Mouse (Mus musculus): ENCODE results near the gene Rbm28. TPM values are rescaled to one million over a fixed set of nuclear protein-coding genes. Genes with fewer than 3 reads are reported as not detected.

The Rbm28 gene
- polyA plus RNA-seq, 1 experiment from 2014 or later = 46.9 TPM

- Histone ChIP-seq H3K4me3 (no peak overlapping the region), H3K9me3 (no peaks in the 10 kb centered on the region), H3K36me3 (replicated peaks) (peaks cover 16% of the 10 kb centered on the region; the same call in 1 of the 2 replicates), H3K4me1 (peaks cover 13% of the 10 kb centered on the region), H3K9ac (no peak overlapping the region), H3K27me3 (replicated peaks) (0 out of 2 replicates have a peak, but pooled peaks cover 3% of the 10 kb centered on the region), H3K4me2 (no peak overlapping the region), H3K27ac (no peak overlapping the region)
- WGBS = 92% methylated on average over 13 of the region's 13 CpGs
- ATAC-seq (replicated peaks) = no peak
Measured at GRCm38 (mm10) chr6:29203096-29203495, 38.3 kb upstream of the Rbm28 start.

GRCm38 (mm10) chr6:29201988-29202387 lies 37.2 kb upstream of the Rbm28 start:
- 83% methylated on average over 8 of the region's 8 CpGs for WGBS
- Histone ChIP-seq H3K9me3 (no peaks in the 10 kb centered on the region), H3K9ac (no peak overlapping the region), H3K4me3 (no peak overlapping the region), H3K4me2 (no peak overlapping the region), H3K27me3 (replicated peaks) (0 out of 2 replicates have a peak, but pooled peaks cover 3% of the 10 kb centered on the region), H3K4me1 (peaks cover 18% of the 10 kb centered on the region), H3K36me3 (replicated peaks) (peaks cover 16% of the 10 kb centered on the region; the same call in 1 of the 2 replicates), H3K27ac (no peak overlapping the region)
- ATAC-seq (replicated peaks) = no peak

- ATAC-seq (replicated peaks) = no peak
- 96% methylated on average over 5 of the region's 5 CpGs for WGBS
- H3K9me3 ChIP-seq = no peaks in the 10 kb centered on the region
- H3K4me3 ChIP-seq = no peak overlapping the region
- peaks cover 16% of the 10 kb centered on the region; the same call in 1 of the 2 replicates for H3K36me3 ChIP-seq (replicated peaks)
- H3K27ac ChIP-seq = no peak overlapping the region
- 0 out of 2 replicates have a peak, but pooled peaks cover 3% of the 10 kb centered on the region for H3K27me3 ChIP-seq (replicated peaks)
- peaks cover 18% of the 10 kb centered on the region for H3K4me1 ChIP-seq
- no peak overlapping the region for H3K9ac ChIP-seq
- H3K4me2 ChIP-seq = no peak overlapping the region
Measured at GRCm38 (mm10) chr6:29201341-29201740, 36.5 kb upstream of the Rbm28 start.

GRCm38 (mm10) chr6:29200496-29200895 lies 35.7 kb upstream of the Rbm28 start:
- WGBS = 54% methylated on average over 3 of the region's 3 CpGs
- Histone ChIP-seq H3K9ac (no peak overlapping the region), H3K27ac (no peak overlapping the region), H3K27me3 (replicated peaks) (0 out of 2 replicates have a peak, but pooled peaks cover 3% of the 10 kb centered on the region), H3K9me3 (no peaks in the 10 kb centered on the region), H3K4me1 (peaks cover 18% of the 10 kb centered on the region), H3K36me3 (replicated peaks) (0 out of 2 replicates have a peak, but pooled peaks cover 10% of the 10 kb centered on the region), H3K4me2 (no peak overlapping the region), H3K4me3 (no peak overlapping the region)
- no peak for ATAC-seq (replicated peaks)

GRCm38 (mm10) chr6:29199223-29199855 lies 34.5 kb upstream of the Rbm28 start:
- Histone ChIP-seq H3K4me2 (peak overlapping the region; percentile 57), H3K27ac (no peak overlapping the region), H3K4me3 (peak overlapping the region; percentile 32), H3K9me3 (no peaks in the 10 kb centered on the region), H3K27me3 (replicated peaks) (0 out of 2 replicates have a peak, but pooled peaks cover 3% of the 10 kb centered on the region), H3K4me1 (peaks cover 18% of the 10 kb centered on the region), H3K9ac (peak overlapping the region; percentile 31), H3K36me3 (replicated peaks) (0 out of 2 replicates have a peak, but pooled peaks cover 10% of the 10 kb centered on the region)
- WGBS = 40% methylated on average over 8 of the region's 8 CpGs
- no peak for ATAC-seq (replicated peaks)

- Histone ChIP-seq H3K4me2 (peak overlapping the region; percentile 57), H3K9ac (peak overlapping the region; percentile 31), H3K4me1 (peaks cover 18% of the 10 kb centered on the region), H3K36me3 (replicated peaks) (0 out of 2 replicates have a peak, but pooled peaks cover 8% of the 10 kb centered on the region), H3K27me3 (replicated peaks) (0 out of 2 replicates have a peak, but pooled peaks cover 3% of the 10 kb centered on the region), H3K27ac (peak overlapping the region; percentile 76; the same call in 1 of the 2 replicates), H3K4me3 (peak overlapping the region; percentile 32), H3K9me3 (no peaks in the 10 kb centered on the region)
- WGBS = 7% methylated on average over 25 of the region's 25 CpGs
- peak; percentile 89 for ATAC-seq (replicated peaks)
Measured at GRCm38 (mm10) chr6:29198309-29199222, 33.8 kb upstream of the Rbm28 start.

GRCm38 (mm10) chr6:29195846-29196698 lies 31.3 kb upstream of the Rbm28 start:
- Histone ChIP-seq H3K9ac (no peak overlapping the region), H3K36me3 (replicated peaks) (0 out of 2 replicates have a peak, but pooled peaks cover 4% of the 10 kb centered on the region), H3K9me3 (no peaks in the 10 kb centered on the region), H3K27ac (no peak overlapping the region), H3K4me2 (no peak overlapping the region), H3K4me1 (peaks cover 18% of the 10 kb centered on the region), H3K27me3 (replicated peaks) (0 out of 2 replicates have a peak, but pooled peaks cover 3% of the 10 kb centered on the region), H3K4me3 (no peak overlapping the region)
- no peak for ATAC-seq (replicated peaks)
- 79% methylated on average over 5 of the region's 5 CpGs for WGBS

- H3K9ac ChIP-seq = no peak overlapping the region
- no peak overlapping the region for H3K4me2 ChIP-seq
- no peak overlapping the region for H3K4me3 ChIP-seq
- no peaks in the 10 kb centered on the region for H3K9me3 ChIP-seq
- H3K27me3 ChIP-seq (replicated peaks) = 0 out of 2 replicates have a peak, but pooled peaks cover 3% of the 10 kb centered on the region
- H3K4me1 ChIP-seq = peaks cover 18% of the 10 kb centered on the region
- 81% methylated on average over 5 of the region's 5 CpGs for WGBS
- H3K36me3 ChIP-seq (replicated peaks) = no peaks in the 10 kb centered on the region
- no peak overlapping the region for H3K27ac ChIP-seq
- no peak for ATAC-seq (replicated peaks)
Measured at GRCm38 (mm10) chr6:29195146-29195545, 30.3 kb upstream of the Rbm28 start.

- Histone ChIP-seq H3K4me2 (no peak overlapping the region), H3K9me3 (no peaks in the 10 kb centered on the region), H3K4me1 (peaks cover 14% of the 10 kb centered on the region), H3K36me3 (replicated peaks) (no peaks in the 10 kb centered on the region), H3K27me3 (replicated peaks) (no peaks in the 10 kb centered on the region), H3K9ac (no peak overlapping the region), H3K4me3 (no peak overlapping the region), H3K27ac (no peak overlapping the region)
- WGBS = 80% methylated on average over 15 of the region's 15 CpGs
- no peak for ATAC-seq (replicated peaks)
Measured at GRCm38 (mm10) chr6:29193961-29194750, 29.4 kb upstream of the Rbm28 start.

GRCm38 (mm10) chr6:29187936-29188335 lies 23.1 kb upstream of the Rbm28 start:
- no peak for ATAC-seq (replicated peaks)

GRCm38 (mm10) chr6:29179843-29180242 lies 15.0 kb upstream of the Rbm28 start:
- Histone ChIP-seq H3K4me3 (peak overlapping the region; percentile 78), H3K27me3 (replicated peaks) (peaks cover 13% of the 10 kb centered on the region; the same call in 1 of the 2 replicates), H3K4me2 (peak overlapping the region; percentile 83), H3K4me1 (peaks cover 11% of the 10 kb centered on the region), H3K9ac (peak overlapping the region; percentile 90; the same call in 1 of the 2 replicates), H3K9me3 (no peaks in the 10 kb centered on the region), H3K36me3 (replicated peaks) (no peaks in the 10 kb centered on the region), H3K27ac (peak overlapping the region; percentile 90)
- WGBS = 50% methylated on average over 8 of the region's 8 CpGs
- ATAC-seq (replicated peaks) = no peak

More at GRCm38 (mm10) chr6:29187936-29188335, 23.1 kb upstream of the Rbm28 start:
- Histone ChIP-seq H3K4me3 (no peak overlapping the region), H3K27ac (no peak overlapping the region), H3K9ac (no peak overlapping the region), H3K4me1 (no peaks in the 10 kb centered on the region), H3K9me3 (no peaks in the 10 kb centered on the region), H3K4me2 (no peak overlapping the region), H3K36me3 (replicated peaks) (no peaks in the 10 kb centered on the region), H3K27me3 (replicated peaks) (no peaks in the 10 kb centered on the region)
- 85% methylated on average over 1 of the region's 1 CpGs for WGBS

All from midbrain, embryonic 15.5 days (tissue).